16 mouse cellular contexts compared by ENCODE assay signal in genomic region chr1:133190550-133190949, GRCm38 (mm10). TPM values are rescaled to one million over a fixed set of nuclear protein-coding genes. Genes with fewer than 3 reads are reported as not detected.
DNase-seq lines count a peak whose midpoint lies in the region; ATAC-seq and TF ChIP-seq lines count a peak whose summit lies in the region.
"Had no signal": no experiment of that assay in that cellular context is flagged by ENCODE, and none has a peak within 500 bp of the region (broad histone marks: within the 10 kb centered on the region; RNA-seq: fewer than 3 reads in every experiment).

No protein-coding gene starts in this region.

- peaks cover 8% of the 10 kb centered on the region; the same call in 1 of the 2 replicates for H3K9me3 ChIP-seq in midbrain, embryonic 10.5 days (replicated peaks)
- no peaks in the 10 kb centered on the region for H3K9me3 ChIP-seq in midbrain, postnatal 0 days (ENCODE audit: low read length)
- no peaks in the 10 kb centered on the region for H3K9me3 ChIP-seq in stomach, postnatal 0 days (ENCODE audit: control insufficient read depth, low read length)
- H3K9me3 ChIP-seq: embryonic facial prominence, embryonic 12.5 days; G1E; lung, embryonic 15.5 days had no signal

- H3K4me1 ChIP-seq in midbrain, embryonic 10.5 days = peaks cover 80% of the 10 kb centered on the region
- peaks cover 7% of the 10 kb centered on the region; the same call in 1 of the 2 replicates for H3K4me1 ChIP-seq in midbrain, postnatal 0 days (ENCODE audit: insufficient read depth, low read length)
- H3K4me1 ChIP-seq in stomach, postnatal 0 days (replicated peaks; ENCODE audit: control insufficient read depth, insufficient read depth) = 0 out of 2 replicates have a peak, but pooled peaks cover 2% of the 10 kb centered on the region
- H3K4me1 ChIP-seq: lung, embryonic 15.5 days had no signal

- no peak overlapping the region for H3K4me2 ChIP-seq in midbrain, postnatal 0 days (ENCODE audit: low read depth, low read length, poor library complexity, severe bottlenecking)
- no peak overlapping the region for H3K4me2 ChIP-seq in stomach, postnatal 0 days (replicated peaks; ENCODE audit: low read depth)
- H3K4me2 ChIP-seq: embryonic facial prominence, embryonic 12.5 days; lung, embryonic 15.5 days had no signal

- ATAC-seq in midbrain, postnatal 0 days (ENCODE audit: low FRiP score) = no peak
- peak; percentile 84 for ATAC-seq in stomach, postnatal 0 days (ENCODE audit: low FRiP score, low TSS enrichment)
- ATAC-seq in erythroid progenitor cell, adult 5-6 weeks (replicated peaks; ENCODE audit: low FRiP score, poor library complexity, severe bottlenecking) = no peak
- ATAC-seq: midbrain, embryonic 16.5 days had no signal

- peak overlapping the region; percentile 94 for H3K27ac ChIP-seq in midbrain, embryonic 10.5 days (replicated peaks)
- no peak overlapping the region for H3K27ac ChIP-seq in midbrain, postnatal 0 days (ENCODE audit: low read depth, low read length)
- peak overlapping the region; percentile 53 for H3K27ac ChIP-seq in stomach, postnatal 0 days (replicated peaks)
- H3K27ac ChIP-seq: embryonic facial prominence, embryonic 12.5 days; lung, embryonic 15.5 days had no signal

- peaks cover 33% of the 10 kb centered on the region for H3K36me3 ChIP-seq in midbrain, embryonic 10.5 days
- no peaks in the 10 kb centered on the region for H3K36me3 ChIP-seq in midbrain, postnatal 0 days (ENCODE audit: insufficient read depth, low read length)
- no peaks in the 10 kb centered on the region for H3K36me3 ChIP-seq in stomach, postnatal 0 days (ENCODE audit: control insufficient read depth, insufficient read depth, low read length)
- H3K36me3 ChIP-seq: embryonic facial prominence, embryonic 12.5 days; G1E; lung, embryonic 15.5 days had no signal

- 86% methylated on average over 9 of the region's 9 CpGs for WGBS in midbrain, embryonic 10.5 days
- 91% methylated on average over 9 of the region's 9 CpGs for WGBS in midbrain, postnatal 0 days
- WGBS in large intestine, adult 2 months = 25% methylated on average over 9 of the region's 9 CpGs
- 45% methylated on average over 9 of the region's 9 CpGs for WGBS in stomach, postnatal 0 days

- TF ChIP-seq EP300 in stomach, postnatal 0 days (optimal IDR thresholded peaks at IDR 0.05) = no peak

- no peak overlapping the region for H3K9ac ChIP-seq in midbrain, postnatal 0 days (replicated peaks; ENCODE audit: low read length, poor library complexity, severe bottlenecking)
- H3K9ac ChIP-seq in stomach, postnatal 0 days (ENCODE audit: low read length) = no peak overlapping the region
- H3K9ac ChIP-seq: embryonic facial prominence, embryonic 12.5 days; lung, embryonic 15.5 days had no signal

- no peak overlapping the region for H3K4me3 ChIP-seq in midbrain, embryonic 10.5 days
- H3K4me3 ChIP-seq in midbrain, postnatal 0 days (ENCODE audit: low read depth, low read length) = no peak overlapping the region
- no peak overlapping the region for H3K4me3 ChIP-seq in stomach, postnatal 0 days (ENCODE audit: low read depth, low read length)
- H3K4me3 ChIP-seq: embryonic facial prominence, embryonic 12.5 days; lung, embryonic 15.5 days had no signal

- H3K27me3 ChIP-seq in midbrain, embryonic 10.5 days (ENCODE audit: low read depth, poor library complexity, severe bottlenecking) = peaks cover 6% of the 10 kb centered on the region; the same call in 1 of the 2 replicates
- H3K27me3 ChIP-seq in midbrain, postnatal 0 days (ENCODE audit: insufficient read depth, low read length) = no peaks in the 10 kb centered on the region
- no peaks in the 10 kb centered on the region for H3K27me3 ChIP-seq in stomach, postnatal 0 days (ENCODE audit: control insufficient read depth, insufficient read depth, low read length)
- H3K27me3 ChIP-seq: embryonic facial prominence, embryonic 12.5 days; lung, embryonic 15.5 days had no signal

- no peak for TF ChIP-seq CTCF in midbrain, postnatal 0 days (IDR thresholded peaks at IDR 0.05)
- TF ChIP-seq CTCF in stomach, postnatal 0 days (IDR thresholded peaks at IDR 0.05; ENCODE audit: low read depth) = no peak

- intact Hi-C loops in gastrocnemius, postnatal 36 days (cut with DNase I) = no loop called here

- DNase-seq in midbrain, embryonic 10.5 days (ENCODE audit: low spot score) = no peak
- no peak for DNase-seq in midbrain, postnatal 0 days (ENCODE audit: low spot score)
- peak; percentile 94 for DNase-seq in large intestine, adult 2 months (ENCODE audit: low read depth, low spot score)
- peak; percentile 81 for DNase-seq in stomach, postnatal 0 days (ENCODE audit: low spot score)
- DNase-seq in gastrocnemius, postnatal 36 days = no peak
- no peak for DNase-seq in cerebellum, adult 8-10 months
- no peak for DNase-seq in B cell, adult 2 months
- DNase-seq: adrenal gland, adult 8-10 months; cerebellum, adult 11-12 months; kidney, adult 2 months; kidney, postnatal 25 days had no signal

RNA-seq across cellular contexts. Expression of gene Plekha6, which starts 26.5 kb away (rescaled TPM):
- polyA plus RNA-seq in midbrain, embryonic 10.5 days (2016; fragmentation: Nextera tagmentation; extraction: Ambion mirVana) = 12.5 and 15.7 TPM in 2 replicates
- 49.3 and 52.2 TPM in 2 replicates for total RNA-seq in midbrain, postnatal 0 days (2014; rRNA removed)
- 9.4 and 11.9 TPM in 2 replicates for polyA plus RNA-seq in midbrain, postnatal 0 days (2015; fragmentation: Nextera tagmentation; extraction: Ambion mirVana)
- 45.8 and 82.8 TPM in 2 replicates for polyA plus RNA-seq in large intestine, adult 2 months (2012; rRNA removed)
- 11.1 and 12.1 TPM in 2 replicates for polyA plus RNA-seq in stomach, postnatal 0 days (2015; fragmentation: Nextera tagmentation; extraction: Ambion mirVana)
- total RNA-seq in gastrocnemius, postnatal 36 days (2021) = 10 to 100 TPM in 1 of 2 experiments, 1 to 10 TPM in 1; 6.7 to 11.5 TPM
- total RNA-seq in erythroid progenitor cell, adult 5-6 weeks (2015; ENCODE audit: low replicate concordance) = 0.36 TPM in 1 of 2 replicates, not detected in the other
- total RNA-seq in erythroid progenitor cell, adult 5-6 weeks (2017; ENCODE audit: low replicate concordance) = 0.51 TPM in 1 of 2 replicates, not detected in the other

RNA-seq across cellular contexts. Expression of gene Ppp1r15b, which starts 59.6 kb away (rescaled TPM):
- polyA plus RNA-seq in midbrain, embryonic 10.5 days (2016; fragmentation: Nextera tagmentation; extraction: Ambion mirVana) = 48.9 and 56.8 TPM in 2 replicates
- 42.3 and 45.3 TPM in 2 replicates for total RNA-seq in midbrain, postnatal 0 days (2014; rRNA removed)
- polyA plus RNA-seq in midbrain, postnatal 0 days (2015; fragmentation: Nextera tagmentation; extraction: Ambion mirVana) = 16.9 and 17.5 TPM in 2 replicates
- 26.2 and 42.7 TPM in 2 replicates for polyA plus RNA-seq in large intestine, adult 2 months (2012; rRNA removed)
- 20.7 and 22.3 TPM in 2 replicates for polyA plus RNA-seq in stomach, postnatal 0 days (2015; fragmentation: Nextera tagmentation; extraction: Ambion mirVana)
- total RNA-seq in gastrocnemius, postnatal 36 days (2021) = 10 to 100 TPM; 14.0 to 17.7 TPM
- 131 and 152 TPM in 2 replicates for total RNA-seq in erythroid progenitor cell, adult 5-6 weeks (2015; ENCODE audit: low replicate concordance)
- total RNA-seq in erythroid progenitor cell, adult 5-6 weeks (2017; ENCODE audit: low replicate concordance) = 227 and 245 TPM in 2 replicates

Comparison
In these comparisons a context has a peak if more than half of its experiments do, and no peak if none do; other contexts are left out.
1. DNase-seq: peak in large intestine, adult 2 months (single experiment) and stomach, postnatal 0 days (single experiment); none in midbrain, embryonic 10.5 days (single experiment), midbrain, postnatal 0 days (single experiment), gastrocnemius, postnatal 36 days (0 of 2), cerebellum, adult 8-10 months (single experiment) and B cell, adult 2 months (0 of 2).